Mouse (Mus musculus) thymus, adult 2 months (tissue): ENCODE measurements around the gene Dnajc2.

ENCODE experiments used
- CTCF ChIP-seq: fragments of 200-500 bp; IDR thresholded peaks from 2 replicates; pipeline ENCODE4 v1.5.1; 2012; ENCODE audit warnings: mild to moderate bottlenecking, control low read depth, low read length, moderate library complexity, borderline replicate concordance; ENCODE audit not compliant: control insufficient read depth, poor library complexity, insufficient read depth; ENCODE audit errors: extremely low read depth
- POLR2A ChIP-seq: fragments of 200-500 bp; IDR thresholded peaks from 2 replicates; pipeline ENCODE4 v1.6.1; 2012; ENCODE audit warnings: mild to moderate bottlenecking, low read length, control low read depth, moderate library complexity; ENCODE audit not compliant: control insufficient read depth, poor library complexity, insufficient read depth; ENCODE audit errors: extremely low read depth

DNA sequence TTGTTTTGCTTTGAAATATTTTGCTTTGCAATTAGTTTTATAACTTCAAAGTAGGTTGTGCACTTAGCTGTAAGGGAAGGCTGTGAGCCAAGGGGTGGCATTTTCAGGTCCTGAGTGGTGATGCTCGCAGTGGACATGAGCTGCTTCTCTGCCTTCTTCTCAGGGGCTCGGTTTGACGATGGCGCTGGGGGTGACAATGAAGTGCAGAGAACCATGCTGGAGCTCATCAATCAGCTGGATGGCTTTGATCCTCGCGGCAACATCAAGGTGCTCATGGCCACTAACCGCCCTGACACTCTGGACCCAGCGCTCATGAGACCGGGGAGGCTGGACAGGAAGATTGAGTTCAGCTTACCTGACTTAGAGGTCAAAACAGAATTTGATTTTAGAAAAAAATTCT, 17.9 kb upstream of the Dnajc2 start:
- TF ChIP-seq CTCF: no peak
- TF ChIP-seq POLR2A: no peak
